Mouse (Mus musculus): Measurements from ENCODE around the gene Jade2.

DNA sequence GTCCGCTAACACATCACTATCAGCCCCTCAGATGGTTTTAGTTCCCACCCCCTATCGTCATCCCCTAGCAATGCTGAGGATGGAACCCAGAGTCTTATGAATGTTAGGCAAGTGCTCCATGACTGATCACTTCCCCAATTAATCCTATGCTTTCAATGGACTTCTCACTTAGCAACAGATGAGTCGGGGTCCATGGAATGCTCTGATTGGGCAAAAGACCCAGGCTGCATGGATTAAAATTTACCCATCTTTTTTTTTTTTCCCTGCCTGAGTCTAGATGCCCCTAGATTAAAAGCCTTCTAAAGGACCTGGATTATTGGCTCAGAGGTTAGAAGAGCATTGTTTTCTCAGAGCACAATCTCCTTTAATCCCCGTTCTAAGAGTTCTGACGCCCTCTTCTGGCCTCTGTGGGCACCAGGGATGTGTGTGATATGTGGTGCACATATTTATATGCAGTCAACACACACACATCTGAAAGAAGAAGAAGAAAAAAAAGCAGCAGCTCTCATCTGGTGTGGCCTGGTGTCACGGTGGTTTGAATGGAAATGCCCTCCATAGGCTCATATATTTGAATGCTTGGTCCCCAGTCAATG is 47.7 kb downstream of the Jade2 start:
- TF ChIP-seq POLR2A (IDR thresholded peaks at IDR 0.05; ENCODE audit: borderline replicate concordance, insufficient read depth, low read length) (no peak), CTCF (IDR thresholded peaks at IDR 0.05; ENCODE audit: borderline replicate concordance, insufficient read depth, low read depth, low read length) (no peak)

Measured in cerebellum, adult 2 months (tissue).